Mouse (Mus musculus): ENCODE results near the gene Mthfd1. TPM values are rescaled to one million over a fixed set of nuclear protein-coding genes. Genes with fewer than 3 reads are reported as not detected.

Gene Mthfd1
- polyA plus RNA-seq, 1 experiment from 2014 or later = 101 TPM

DNA sequence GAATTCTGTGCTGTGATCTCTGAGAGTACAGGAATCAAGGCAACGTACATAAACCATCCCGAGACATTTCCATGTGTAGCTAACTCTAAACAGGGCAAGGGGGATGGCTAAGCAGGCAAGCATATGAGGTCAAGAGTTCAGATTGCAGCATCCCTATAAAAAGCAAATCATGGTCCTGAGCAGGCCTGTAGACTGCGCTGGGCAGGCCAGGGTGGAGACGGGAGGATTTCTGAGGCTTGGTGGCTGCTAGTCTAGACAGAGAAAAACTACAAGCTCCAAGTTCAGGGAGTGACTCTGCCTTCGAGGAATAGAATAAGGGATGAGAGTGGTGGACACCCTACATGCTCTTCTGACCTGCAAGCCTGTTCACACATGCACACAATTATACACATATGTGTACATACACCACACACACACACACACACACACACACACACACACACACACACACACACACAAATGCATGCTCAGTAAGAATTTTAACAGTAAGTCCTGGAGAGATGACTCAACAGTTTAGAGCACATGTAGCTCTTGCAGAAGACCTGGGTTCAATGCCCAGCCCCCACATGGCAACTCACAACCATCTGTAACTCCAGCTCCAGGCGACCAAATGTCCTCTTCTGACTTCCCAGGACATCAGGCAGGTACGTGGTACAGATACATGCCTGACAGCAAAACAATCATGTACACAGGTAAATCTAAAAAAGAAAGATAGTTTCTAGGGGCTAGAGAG is 15.1 kb upstream of the Mthfd1 start:
- H3K4me3 ChIP-seq (ENCODE audit: low read depth, low read length) = no peak overlapping the region
- H3K9me3 ChIP-seq (ENCODE audit: control insufficient read depth, low read length) = no peaks in the 10 kb centered on the region
- ATAC-seq (replicated peaks; ENCODE audit: low FRiP score, low TSS enrichment, low read depth) (no peak), DNase-seq (ENCODE audit: low spot score) (no peak)
- no peaks in the 10 kb centered on the region for H3K4me1 ChIP-seq (replicated peaks; ENCODE audit: control insufficient read depth, insufficient read depth, low read length)
- no peaks in the 10 kb centered on the region for H3K36me3 ChIP-seq (ENCODE audit: control insufficient read depth, insufficient read depth, low read length)
- no peak overlapping the region for H3K9ac ChIP-seq (ENCODE audit: low read length)
- H3K27ac ChIP-seq (ENCODE audit: low read depth) = no peak overlapping the region
- H3K27me3 ChIP-seq (replicated peaks; ENCODE audit: control insufficient read depth, insufficient read depth, low read length) = no peaks in the 10 kb centered on the region
- H3K4me2 ChIP-seq (ENCODE audit: low read length) = no peak overlapping the region
- 54% methylated on average over 7 of the region's 7 CpGs for WGBS

- no peak for DNase-seq (ENCODE audit: low spot score)
- 91% methylated on average over 3 of the region's 3 CpGs for WGBS
Measured at GRCm38 (mm10) chr12:76240670-76241069, 14.4 kb upstream of the Mthfd1 start.

DNA sequence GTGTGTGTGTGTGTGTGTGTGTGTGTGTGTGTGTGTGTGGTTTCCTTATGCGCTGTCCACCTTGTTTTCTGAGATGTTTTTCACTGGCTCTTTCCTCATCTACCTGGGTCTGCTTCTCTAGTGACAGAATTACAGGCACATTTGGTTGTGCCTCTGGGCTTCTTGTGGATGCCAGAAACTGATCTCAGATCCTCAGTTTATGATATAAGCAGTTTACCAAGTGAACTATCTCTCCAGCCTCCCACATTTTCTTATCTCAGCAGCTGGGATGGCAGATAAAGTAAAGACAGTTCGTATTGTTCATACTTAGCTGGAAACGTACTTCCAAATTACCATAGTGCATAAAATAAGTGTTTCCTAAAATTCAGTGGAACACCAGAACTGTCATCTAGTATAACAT is 14.0 kb upstream of the Mthfd1 start:
- Histone ChIP-seq H3K4me1 (replicated peaks; ENCODE audit: control insufficient read depth, insufficient read depth, low read length) (no peaks in the 10 kb centered on the region), H3K9me3 (ENCODE audit: control insufficient read depth, low read length) (no peaks in the 10 kb centered on the region), H3K36me3 (ENCODE audit: control insufficient read depth, insufficient read depth, low read length) (no peaks in the 10 kb centered on the region), H3K27me3 (replicated peaks; ENCODE audit: control insufficient read depth, insufficient read depth, low read length) (no peaks in the 10 kb centered on the region), H3K4me2 (ENCODE audit: low read length) (no peak overlapping the region), H3K27ac (ENCODE audit: low read depth) (no peak overlapping the region), H3K4me3 (ENCODE audit: low read depth, low read length) (no peak overlapping the region), H3K9ac (ENCODE audit: low read length) (no peak overlapping the region)
- no peak for DNase-seq (ENCODE audit: low spot score)
- 75% methylated on average over 3 of the region's 3 CpGs for WGBS
- ATAC-seq (replicated peaks; ENCODE audit: low FRiP score, low TSS enrichment, low read depth) = no peak

More at GRCm38 (mm10) chr12:76240670-76241069, 14.4 kb upstream of the Mthfd1 start:
- no peak for ATAC-seq (replicated peaks; ENCODE audit: low FRiP score, low TSS enrichment, low read depth)
- Histone ChIP-seq H3K27me3 (replicated peaks; ENCODE audit: control insufficient read depth, insufficient read depth, low read length) (no peaks in the 10 kb centered on the region), H3K4me1 (replicated peaks; ENCODE audit: control insufficient read depth, insufficient read depth, low read length) (no peaks in the 10 kb centered on the region), H3K4me2 (ENCODE audit: low read length) (no peak overlapping the region), H3K36me3 (ENCODE audit: control insufficient read depth, insufficient read depth, low read length) (no peaks in the 10 kb centered on the region), H3K9me3 (ENCODE audit: control insufficient read depth, low read length) (no peaks in the 10 kb centered on the region), H3K4me3 (ENCODE audit: low read depth, low read length) (no peak overlapping the region), H3K9ac (ENCODE audit: low read length) (no peak overlapping the region), H3K27ac (ENCODE audit: low read depth) (no peak overlapping the region)

- H3K4me1 ChIP-seq (replicated peaks; ENCODE audit: control insufficient read depth, insufficient read depth, low read length) = no peaks in the 10 kb centered on the region
- 72% methylated on average over 5 of the region's 5 CpGs for WGBS
- H3K27me3 ChIP-seq (replicated peaks; ENCODE audit: control insufficient read depth, insufficient read depth, low read length) = no peaks in the 10 kb centered on the region
- H3K27ac ChIP-seq (ENCODE audit: low read depth) = no peak overlapping the region
- H3K4me2 ChIP-seq (ENCODE audit: low read length) = no peak overlapping the region
- no peaks in the 10 kb centered on the region for H3K36me3 ChIP-seq (ENCODE audit: control insufficient read depth, insufficient read depth, low read length)
- no peaks in the 10 kb centered on the region for H3K9me3 ChIP-seq (ENCODE audit: control insufficient read depth, low read length)
- no peak for ATAC-seq (replicated peaks; ENCODE audit: low FRiP score, low TSS enrichment, low read depth)
- no peak overlapping the region for H3K9ac ChIP-seq (ENCODE audit: low read length)
- DNase-seq (ENCODE audit: low spot score) = no peak
- H3K4me3 ChIP-seq (ENCODE audit: low read depth, low read length) = no peak overlapping the region
Measured at GRCm38 (mm10) chr12:76241833-76242232, 13.3 kb upstream of the Mthfd1 start.

GRCm38 (mm10) chr12:76244981-76245380 is 10.1 kb upstream of the Mthfd1 start:
- WGBS = 84% methylated on average over 8 of the region's 8 CpGs
- Histone ChIP-seq H3K9me3 (ENCODE audit: control insufficient read depth, low read length) (no peaks in the 10 kb centered on the region), H3K36me3 (ENCODE audit: control insufficient read depth, insufficient read depth, low read length) (no peaks in the 10 kb centered on the region), H3K4me2 (ENCODE audit: low read length) (no peak overlapping the region), H3K9ac (ENCODE audit: low read length) (no peak overlapping the region), H3K4me1 (replicated peaks; ENCODE audit: control insufficient read depth, insufficient read depth, low read length) (no peaks in the 10 kb centered on the region), H3K27me3 (replicated peaks; ENCODE audit: control insufficient read depth, insufficient read depth, low read length) (no peaks in the 10 kb centered on the region), H3K27ac (ENCODE audit: low read depth) (no peak overlapping the region), H3K4me3 (ENCODE audit: low read depth, low read length) (no peak overlapping the region)
- DNase-seq (ENCODE audit: low spot score) = no peak
- ATAC-seq (replicated peaks; ENCODE audit: low FRiP score, low TSS enrichment, low read depth) = no peak

- Histone ChIP-seq H3K4me2 (ENCODE audit: low read length) (no peak within 1 kb of the TSS), H3K4me1 (replicated peaks; ENCODE audit: control insufficient read depth, insufficient read depth, low read length) (no peaks in the 10 kb centered on the region), H3K9ac (ENCODE audit: low read length) (no peak within 1 kb of the TSS), H3K27me3 (replicated peaks; ENCODE audit: control insufficient read depth, insufficient read depth, low read length) (no peaks in the 10 kb centered on the region), H3K36me3 (ENCODE audit: control insufficient read depth, insufficient read depth, low read length) (no peaks in the 10 kb centered on the region), H3K9me3 (ENCODE audit: control insufficient read depth, low read length) (no peaks in the 10 kb centered on the region), H3K27ac (ENCODE audit: low read depth) (no peak within 1 kb of the TSS), H3K4me3 (ENCODE audit: low read depth, low read length) (no peak within 1 kb of the TSS)
- DNase-seq (ENCODE audit: low spot score) (no peak), ATAC-seq (replicated peaks; ENCODE audit: low FRiP score, low TSS enrichment, low read depth) (no peak)
- 88% methylated on average over 6 of the region's 6 CpGs for WGBS
Measured at GRCm38 (mm10) chr12:76246646-76247045, 8.5 kb upstream of the Mthfd1 start, which contains the start of gene Tex21. Tex21 (minus strand) TSS chr12:76246746.

- Histone ChIP-seq H3K27ac (ENCODE audit: low read depth) (no peak overlapping the region), H3K9ac (ENCODE audit: low read length) (no peak overlapping the region), H3K4me1 (replicated peaks; ENCODE audit: control insufficient read depth, insufficient read depth, low read length) (peaks cover 12% of the 10 kb centered on the region), H3K27me3 (replicated peaks; ENCODE audit: control insufficient read depth, insufficient read depth, low read length) (no peaks in the 10 kb centered on the region), H3K4me2 (ENCODE audit: low read length) (no peak overlapping the region), H3K9me3 (ENCODE audit: control insufficient read depth, low read length) (no peaks in the 10 kb centered on the region), H3K4me3 (ENCODE audit: low read depth, low read length) (no peak overlapping the region), H3K36me3 (ENCODE audit: control insufficient read depth, insufficient read depth, low read length) (no peaks in the 10 kb centered on the region)
- 83% methylated on average over 1 of the region's 1 CpGs for WGBS
- ATAC-seq (replicated peaks; ENCODE audit: low FRiP score, low TSS enrichment, low read depth) (no peak), DNase-seq (ENCODE audit: low spot score) (no peak)
Measured at GRCm38 (mm10) chr12:76253090-76253489, 2.0 kb upstream of the Mthfd1 start.

GRCm38 (mm10) chr12:76253591-76253990 is 1.5 kb upstream of the Mthfd1 start:
- H3K9ac ChIP-seq (ENCODE audit: low read length) = no peak overlapping the region
- no peak overlapping the region for H3K27ac ChIP-seq (ENCODE audit: low read depth)
- H3K4me1 ChIP-seq (replicated peaks; ENCODE audit: control insufficient read depth, insufficient read depth, low read length) = peaks cover 12% of the 10 kb centered on the region
- H3K4me3 ChIP-seq (ENCODE audit: low read depth, low read length) = no peak overlapping the region
- no peaks in the 10 kb centered on the region for H3K9me3 ChIP-seq (ENCODE audit: control insufficient read depth, low read length)
- 79% methylated on average over 2 of the region's 2 CpGs for WGBS
- no peaks in the 10 kb centered on the region for H3K36me3 ChIP-seq (ENCODE audit: control insufficient read depth, insufficient read depth, low read length)
- ATAC-seq (replicated peaks; ENCODE audit: low FRiP score, low TSS enrichment, low read depth) = no peak
- H3K27me3 ChIP-seq (replicated peaks; ENCODE audit: control insufficient read depth, insufficient read depth, low read length) = no peaks in the 10 kb centered on the region
- DNase-seq (ENCODE audit: low spot score) = no peak
- no peak overlapping the region for H3K4me2 ChIP-seq (ENCODE audit: low read length)

- 79% methylated on average over 8 of the region's 8 CpGs for WGBS
- peaks cover 12% of the 10 kb centered on the region for H3K4me1 ChIP-seq (replicated peaks; ENCODE audit: control insufficient read depth, insufficient read depth, low read length)
- no peaks in the 10 kb centered on the region for H3K9me3 ChIP-seq (ENCODE audit: control insufficient read depth, low read length)
- no peak overlapping the region for H3K4me2 ChIP-seq (ENCODE audit: low read length)
- H3K36me3 ChIP-seq (ENCODE audit: control insufficient read depth, insufficient read depth, low read length) = no peaks in the 10 kb centered on the region
- no peak for DNase-seq (ENCODE audit: low spot score)
- no peak for ATAC-seq (replicated peaks; ENCODE audit: low FRiP score, low TSS enrichment, low read depth)
- H3K4me3 ChIP-seq (ENCODE audit: low read depth, low read length) = no peak overlapping the region
- no peak overlapping the region for H3K27ac ChIP-seq (ENCODE audit: low read depth)
- H3K9ac ChIP-seq (ENCODE audit: low read length) = no peak overlapping the region
- H3K27me3 ChIP-seq (replicated peaks; ENCODE audit: control insufficient read depth, insufficient read depth, low read length) = no peaks in the 10 kb centered on the region
Measured at GRCm38 (mm10) chr12:76253991-76254390, 1.1 kb upstream of the Mthfd1 start.

Measured in intestine, embryonic 14.5 days (tissue).